Mouse (Mus musculus) embryonic facial prominence, embryonic 13.5 days (tissue): ENCODE results near the gene Tpt1. TPM values are rescaled to one million over a fixed set of nuclear protein-coding genes. Genes with fewer than 3 reads are reported as not detected.
"Not testable (repeated sequence)": the region's sequence is repeated elsewhere in the genome, so short reads cannot be mapped to it uniquely, and the experiment has no call there.

ENCODE experiments used
- ATAC-seq: fragments of 200-750 bp; cut with Nextera tagmentation; 2 replicates; pipeline ENCODE4 v1.8.0; 2017; ENCODE audit warnings: low read depth; ENCODE audit not compliant: insufficient number of reproducible peaks, insufficient read depth, low FRiP score, low TSS enrichment
- H3K27ac ChIP-seq: fragments of 300-500 bp; sonication (generic); 2 replicates; pipeline ENCODE4 v1.5.1; 2015; ENCODE audit warnings: moderate library complexity, mild to moderate bottlenecking, inconsistent platforms
- H3K27me3 ChIP-seq: fragments of 300-500 bp; sonication (generic); 2 replicates; pipeline ENCODE4 v1.6.1; 2015; ENCODE audit warnings: mild to moderate bottlenecking, inconsistent platforms
- H3K36me3 ChIP-seq: fragments of 300-500 bp; sonication (generic); 2 replicates; pipeline ENCODE4 v1.6.1; 2015; ENCODE audit warnings: mild to moderate bottlenecking, inconsistent platforms
- H3K4me1 ChIP-seq: fragments of 300-500 bp; sonication (generic); 2 replicates; pipeline ENCODE4 v1.6.1; 2015; ENCODE audit warnings: inconsistent platforms
- H3K4me2 ChIP-seq: fragments of 300-500 bp; sonication (generic); 2 replicates; pipeline ENCODE4 v1.6.1; 2015; ENCODE audit warnings: moderate library complexity, mild to moderate bottlenecking, inconsistent platforms
- H3K4me3 ChIP-seq: fragments of 300-500 bp; sonication (generic); 2 replicates; pipeline ENCODE4 v1.5.1; 2015; ENCODE audit warnings: mild to moderate bottlenecking, inconsistent platforms
- H3K9ac ChIP-seq: fragments of 300-500 bp; sonication (generic); 2 replicates; pipeline ENCODE4 v1.6.1; 2015; ENCODE audit warnings: mild to moderate bottlenecking, inconsistent platforms
- H3K9me3 ChIP-seq: fragments of 300-500 bp; sonication (generic); 2 replicates; pipeline ENCODE4 v1.6.1; 2016; ENCODE audit warnings: inconsistent platforms
- WGBS: fragments of 180-500 bp; shearing (Covaris S2); methylation state at CpG from one replicate; pipeline ENCODE4 v1.1.7; 2015; ENCODE audit warnings: mixed read lengths; 5-methylcytosine and 5-hydroxymethylcytosine counted together
- polyA plus RNA-seq: library from polyadenylated mRNA; unstranded; fragments of >200 nt; fragmentation: Nextera tagmentation; extraction: Ambion mirVana; gene quantifications from 2 replicates; pipeline ENCODE4 v1.2.1, GENCODE M21; 2015

Tpt1 gene
- polyA plus RNA-seq, 1 experiment from 2014 or later = 1,171 TPM

DNA sequence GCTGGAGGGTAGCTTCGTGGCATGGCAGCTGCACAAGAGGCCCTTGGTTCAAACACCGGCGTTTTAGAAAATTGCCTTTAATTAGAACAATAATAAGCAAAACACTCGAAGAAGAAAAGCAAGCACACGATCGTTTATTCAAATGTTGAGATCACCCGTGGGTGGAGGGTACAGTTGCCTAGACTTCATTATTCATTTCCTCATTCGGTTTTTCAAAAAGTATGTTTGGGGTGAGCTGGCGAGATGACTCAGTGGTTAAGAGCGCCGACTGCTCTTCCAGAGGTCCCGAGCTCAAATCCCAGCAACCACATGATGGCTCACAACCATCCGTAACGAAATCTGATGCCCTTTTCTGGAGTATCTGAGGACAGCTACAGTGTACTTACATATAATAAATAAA lies 15.1 kb upstream of the Tpt1 start:
- Histone ChIP-seq H3K4me3 (0 out of 2 replicates have a peak overlapping the region, but pooled peaks have one; percentile 35), H3K4me1 (peaks cover 31% of the 10 kb centered on the region), H3K4me2 (peak overlapping the region; percentile 64), H3K9ac (0 out of 2 replicates have a peak overlapping the region, but pooled peaks have one; percentile 45)
- 59% methylated on average over 14 of the region's 14 CpGs for WGBS
- not testable (repeated sequence) for H3K9me3 ChIP-seq, H3K27ac ChIP-seq, ATAC-seq, H3K27me3 ChIP-seq, H3K36me3 ChIP-seq

DNA sequence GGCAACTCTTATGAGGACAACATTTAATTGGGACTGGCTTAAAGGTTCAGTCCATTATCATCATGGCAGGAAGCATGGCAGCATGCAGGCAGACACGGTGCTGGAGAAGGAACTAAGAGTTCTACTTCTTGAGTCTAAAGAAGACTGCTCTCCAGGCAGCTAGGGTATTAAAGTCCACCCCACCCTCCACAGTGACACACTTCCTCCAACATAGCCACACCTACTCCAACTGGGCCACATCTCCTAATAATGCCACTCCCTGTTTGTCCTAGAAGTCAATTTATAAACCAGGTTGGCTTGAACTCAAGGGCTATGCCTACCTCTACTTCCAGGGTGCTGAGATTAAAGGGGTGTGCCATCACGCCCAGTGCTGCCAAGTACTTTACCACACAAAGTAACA lies 12.9 kb upstream of the Tpt1 start:
- no peak for ATAC-seq
- H3K9ac ChIP-seq = no peak overlapping the region
- H3K4me1 ChIP-seq = peaks cover 41% of the 10 kb centered on the region
- H3K27me3 ChIP-seq = peaks cover 7% of the 10 kb centered on the region; the same call in 1 of the 2 replicates
- 90% methylated on average over 2 of the region's 2 CpGs for WGBS
- H3K4me3 ChIP-seq = no peak overlapping the region
- H3K36me3 ChIP-seq = no peaks in the 10 kb centered on the region
- no peaks in the 10 kb centered on the region for H3K9me3 ChIP-seq
- H3K27ac ChIP-seq = no peak overlapping the region
- H3K4me2 ChIP-seq = no peak overlapping the region

DNA sequence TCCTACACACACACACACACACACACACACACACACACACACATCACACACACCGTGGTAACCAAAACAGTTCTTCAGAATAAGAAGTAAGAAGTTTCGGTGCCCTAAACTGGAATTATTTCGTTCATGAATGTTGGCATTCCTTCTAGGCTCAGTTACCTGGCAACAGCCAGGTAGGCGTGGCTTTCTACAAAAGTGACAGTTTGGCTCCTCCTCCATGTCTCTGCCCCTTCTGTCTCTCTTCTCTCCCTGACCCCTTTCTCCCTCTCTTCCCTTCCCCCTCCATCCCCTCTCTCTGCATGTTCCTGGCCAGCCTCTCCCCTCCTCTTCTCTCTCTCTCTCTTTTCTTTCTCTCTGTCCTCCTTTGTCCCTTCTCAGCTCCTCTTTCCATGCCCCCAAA lies 11.9 kb upstream of the Tpt1 start:
- Histone ChIP-seq H3K9me3 (no peaks in the 10 kb centered on the region), H3K4me1 (peaks cover 44% of the 10 kb centered on the region), H3K4me3 (peak overlapping the region; percentile 49; the same call in 1 of the 2 replicates), H3K4me2 (peak overlapping the region; percentile 97), H3K9ac (no peak overlapping the region), H3K36me3 (no peaks in the 10 kb centered on the region), H3K27ac (peak overlapping the region; percentile 97), H3K27me3 (peaks cover 7% of the 10 kb centered on the region; the same call in 1 of the 2 replicates)
- WGBS = 39% methylated on average over 4 of the region's 4 CpGs
- ATAC-seq = no peak

DNA sequence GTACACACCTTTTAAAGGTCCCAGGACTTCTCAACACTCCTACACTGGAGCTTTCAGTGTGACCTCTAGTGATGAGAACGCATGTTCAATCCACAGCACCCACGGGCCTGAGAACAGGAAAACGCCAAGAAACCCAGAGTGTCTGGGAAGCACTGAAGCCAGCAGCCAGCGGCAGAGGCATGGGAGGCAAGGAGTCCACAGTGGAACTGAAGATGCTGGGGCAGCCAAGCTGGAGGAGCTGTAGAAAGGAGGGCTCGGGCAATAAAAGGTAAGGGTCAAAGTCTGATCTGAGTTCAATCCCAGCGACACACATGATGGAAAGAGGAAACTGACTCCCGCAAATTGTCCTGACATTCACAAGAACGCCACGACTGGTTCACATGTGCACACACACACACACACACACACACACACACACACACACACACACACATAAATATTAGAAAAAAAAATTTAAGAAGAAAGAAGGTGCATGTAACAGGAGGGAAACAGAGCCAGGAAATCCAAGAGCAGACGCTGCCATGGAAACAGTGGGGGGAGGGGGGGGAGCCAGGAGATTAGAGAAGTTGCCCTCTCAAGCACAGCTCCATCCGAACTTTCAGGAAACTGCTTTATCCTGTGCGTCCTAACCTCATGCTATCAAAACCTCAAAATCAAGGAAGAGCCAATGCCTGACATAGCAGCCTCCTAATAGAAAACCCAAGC lies 11.2 kb upstream of the Tpt1 start:
- Histone ChIP-seq H3K4me1 (peaks cover 38% of the 10 kb centered on the region), H3K36me3 (no peaks in the 10 kb centered on the region), H3K9ac (peak overlapping the region; percentile 80), H3K27me3 (peaks cover 1% of the 10 kb centered on the region; the same call in 1 of the 2 replicates), H3K27ac (peak overlapping the region; percentile 97), H3K4me3 (peak overlapping the region; percentile 49), H3K9me3 (no peaks in the 10 kb centered on the region), H3K4me2 (peak overlapping the region; percentile 97)
- WGBS = 7% methylated on average over 12 of the region's 12 CpGs
- no peak for ATAC-seq

- ATAC-seq = peak; percentile 88
- Histone ChIP-seq H3K9me3 (no peaks in the 10 kb centered on the region), H3K9ac (peak overlapping the region; percentile 80), H3K4me2 (peak overlapping the region; percentile 97), H3K4me3 (peak overlapping the region; percentile 49), H3K27ac (peak overlapping the region; percentile 97), H3K36me3 (no peaks in the 10 kb centered on the region), H3K4me1 (peaks cover 32% of the 10 kb centered on the region), H3K27me3 (no peaks in the 10 kb centered on the region)
- WGBS = under 1% methylated on average over 10 of the region's 10 CpGs
Measured at GRCm38 (mm10) chr14:75834251-75834738, 10.6 kb upstream of the Tpt1 start.

- Histone ChIP-seq H3K27ac (peak overlapping the region; percentile 97), H3K4me3 (peak overlapping the region; percentile 49), H3K4me2 (peak overlapping the region; percentile 97), H3K27me3 (no peaks in the 10 kb centered on the region), H3K36me3 (no peaks in the 10 kb centered on the region), H3K9me3 (no peaks in the 10 kb centered on the region), H3K4me1 (peaks cover 27% of the 10 kb centered on the region), H3K9ac (peak overlapping the region; percentile 80)
- WGBS = under 1% methylated on average over 16 of the region's 16 CpGs
- ATAC-seq = peak; percentile 34; the same call in 1 of the 2 replicates
Measured at GRCm38 (mm10) chr14:75834739-75835381, 10.0 kb upstream of the Tpt1 start.

- Histone ChIP-seq H3K9ac (no peak overlapping the region), H3K27ac (no peak overlapping the region), H3K4me3 (no peak overlapping the region), H3K4me1 (peaks cover 27% of the 10 kb centered on the region), H3K9me3 (no peaks in the 10 kb centered on the region), H3K27me3 (no peaks in the 10 kb centered on the region), H3K4me2 (no peak overlapping the region), H3K36me3 (no peaks in the 10 kb centered on the region)
- WGBS = 77% methylated on average over 3 of the region's 3 CpGs
- no peak for ATAC-seq
Measured at GRCm38 (mm10) chr14:75836579-75836978, 8.3 kb upstream of the Tpt1 start.

- no peak for ATAC-seq
- WGBS = 54% methylated on average over 10 of the region's 10 CpGs
- peaks cover 27% of the 10 kb centered on the region for H3K4me1 ChIP-seq
Measured at GRCm38 (mm10) chr14:75837048-75837916, 7.6 kb upstream of the Tpt1 start.

DNA sequence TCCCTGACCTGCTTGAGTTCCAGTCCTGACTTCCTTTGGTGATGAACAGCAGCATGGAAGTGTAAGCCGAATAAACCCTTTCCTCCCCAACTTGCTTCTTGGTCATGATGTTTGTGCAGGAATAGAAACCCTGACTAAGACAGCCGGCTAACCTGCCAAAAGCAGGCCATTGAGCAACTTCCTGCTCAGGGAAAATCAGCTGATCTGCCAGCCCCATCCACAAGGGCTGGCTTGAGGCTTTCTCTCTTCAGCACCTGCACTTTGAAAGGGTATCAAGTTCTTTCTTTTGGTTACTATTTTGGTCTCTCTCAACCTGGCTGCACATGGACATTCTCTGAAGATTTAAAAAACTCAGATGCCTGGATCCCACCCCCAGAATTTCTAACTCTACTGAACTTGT lies 3.1 kb upstream of the Tpt1 start:
- WGBS = 71% methylated on average over 2 of the region's 2 CpGs

More at GRCm38 (mm10) chr14:75837048-75837916, 7.6 kb upstream of the Tpt1 start:
- Histone ChIP-seq H3K27ac (no peak overlapping the region), H3K36me3 (no peaks in the 10 kb centered on the region), H3K9ac (no peak overlapping the region), H3K9me3 (no peaks in the 10 kb centered on the region), H3K4me2 (no peak overlapping the region), H3K27me3 (no peaks in the 10 kb centered on the region), H3K4me3 (no peak overlapping the region)

GRCm38 (mm10) chr14:75844111-75844695 lies 690 bp upstream of the Tpt1 start:
- H3K27me3 ChIP-seq = no peaks in the 10 kb centered on the region
- peak overlapping the region; percentile 97 for H3K9ac ChIP-seq
- ATAC-seq = no peak
- 6% methylated on average over 14 of the region's 14 CpGs for WGBS
- peaks cover 16% of the 10 kb centered on the region for H3K4me1 ChIP-seq
- peak overlapping the region; percentile 98 for H3K27ac ChIP-seq
- H3K4me3 ChIP-seq = peak overlapping the region; percentile 83
- no peaks in the 10 kb centered on the region for H3K9me3 ChIP-seq
- H3K4me2 ChIP-seq = peak overlapping the region; percentile 74
- peaks cover 27% of the 10 kb centered on the region for H3K36me3 ChIP-seq

More for the DNA sequence above, 3.1 kb upstream of the Tpt1 start:
- not testable (repeated sequence) for H3K27ac ChIP-seq, H3K4me2 ChIP-seq, ATAC-seq, H3K9ac ChIP-seq, H3K4me3 ChIP-seq, H3K9me3 ChIP-seq, H3K36me3 ChIP-seq, H3K27me3 ChIP-seq
- peaks cover 15% of the 10 kb centered on the region for H3K4me1 ChIP-seq

DNA sequence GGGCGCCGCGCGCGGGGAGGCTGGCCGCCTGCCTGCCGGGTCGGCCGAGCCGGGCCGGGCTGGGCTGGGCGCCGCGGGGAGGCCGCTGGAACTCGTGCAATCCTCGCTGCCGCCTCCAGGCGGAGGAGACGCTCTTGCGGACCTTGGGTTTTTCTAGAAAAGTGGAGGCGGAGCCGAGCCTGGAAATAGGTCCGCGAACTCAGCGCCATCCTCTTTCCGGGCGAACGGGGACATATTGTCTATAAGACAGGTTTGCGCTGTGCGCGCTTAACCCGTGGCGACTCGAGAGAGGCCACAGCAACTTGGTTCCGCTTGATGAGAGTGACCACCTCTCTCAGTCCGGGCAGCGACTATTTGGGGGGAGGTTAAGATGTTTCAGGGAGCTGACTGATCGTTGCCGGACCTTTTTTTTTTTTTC lies 814 bp downstream of the Tpt1 start:
- peaks cover 41% of the 10 kb centered on the region for H3K36me3 ChIP-seq
- H3K4me3 ChIP-seq = peak overlapping the region; percentile 83
- H3K4me2 ChIP-seq = peak overlapping the region; percentile 74
- H3K27me3 ChIP-seq = no peaks in the 10 kb centered on the region
- under 1% methylated on average over 40 of the region's 40 CpGs for WGBS
- ATAC-seq = peak; percentile 49
- peak overlapping the region; percentile 98 for H3K27ac ChIP-seq
- H3K4me1 ChIP-seq = peaks cover 16% of the 10 kb centered on the region
- no peaks in the 10 kb centered on the region for H3K9me3 ChIP-seq
- H3K9ac ChIP-seq = peak overlapping the region; percentile 97
